Mouse (Mus musculus) brain, embryonic 14.5 days (tissue): Measurements from ENCODE around the gene Telo2. TPM values are rescaled to one million over a fixed set of nuclear protein-coding genes. Genes with fewer than 3 reads are reported as not detected.
A peak's percentile ranks its signal among the peaks of the same experiment; 100 is the strongest.

Source experiments
- DNase-seq: peaks from one replicate; pipeline ENCODE4 v3.0.0-alpha.2; 2011; ENCODE audit warnings: low read depth
- CTCF ChIP-seq: fragments of 200-500 bp; IDR thresholded peaks from 2 replicates; pipeline ENCODE4 v1.5.1; 2012; ENCODE audit warnings: inconsistent platforms, mild to moderate bottlenecking, moderate library complexity, borderline replicate concordance; ENCODE audit not compliant: insufficient read depth, insufficient read length; ENCODE audit errors: extremely low read depth
- POLR2A ChIP-seq: fragments of 200-500 bp; IDR thresholded peaks from 2 replicates; pipeline ENCODE4 v1.6.1; 2012; ENCODE audit warnings: mild to moderate bottlenecking, inconsistent platforms, borderline replicate concordance; ENCODE audit not compliant: poor library complexity, insufficient read depth, insufficient read length, severe bottlenecking; ENCODE audit errors: extremely low read depth
- polyA plus RNA-seq: library from polyadenylated mRNA; depleted of rRNA; stranded (reverse); fragments of >200 nt; gene quantifications from 2 replicates; pipeline ENCODE4 v1.2.3, GENCODE M21; 2012

Gene Telo2
- polyA plus RNA-seq, 1 experiment = 40.9 TPM

DNA sequence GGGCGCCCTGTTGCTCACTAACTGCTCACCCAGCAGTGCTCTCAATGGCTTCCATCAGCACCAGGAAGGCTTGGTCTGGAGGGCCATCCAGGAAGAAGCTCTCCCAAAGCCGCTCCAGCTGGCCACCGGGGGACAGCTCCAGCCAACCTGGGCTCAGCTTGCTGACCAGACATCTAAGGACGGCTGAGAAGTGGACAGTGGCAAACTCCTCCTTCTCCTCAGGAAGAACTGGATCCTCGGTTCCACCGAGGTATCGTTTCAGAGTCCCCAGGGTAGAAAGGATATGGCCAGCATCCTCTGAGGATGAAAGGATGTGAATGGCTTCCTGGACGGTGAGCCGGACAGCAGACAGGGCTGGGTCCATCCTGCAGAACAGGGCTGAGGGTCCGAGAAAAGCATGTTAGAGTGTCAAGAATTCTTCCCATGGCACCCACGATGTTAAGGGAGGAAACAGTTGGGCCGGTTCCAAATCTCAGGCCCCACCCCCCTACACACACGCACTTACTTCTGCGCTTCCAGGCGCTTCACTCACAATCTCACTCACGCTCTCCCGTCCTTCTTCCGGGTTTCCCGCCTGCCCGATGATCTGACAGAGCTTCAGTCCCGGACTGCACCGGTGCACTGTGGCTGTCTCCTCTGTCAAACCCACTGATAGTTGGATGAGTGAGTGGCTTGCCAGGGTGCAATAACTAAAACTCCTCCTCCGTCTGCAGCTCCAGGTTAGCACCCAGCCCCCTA lies 690 bp downstream of the Telo2 start:
- TF ChIP-seq CTCF (no peak), POLR2A (no peak)
- no peak for DNase-seq

DNA sequence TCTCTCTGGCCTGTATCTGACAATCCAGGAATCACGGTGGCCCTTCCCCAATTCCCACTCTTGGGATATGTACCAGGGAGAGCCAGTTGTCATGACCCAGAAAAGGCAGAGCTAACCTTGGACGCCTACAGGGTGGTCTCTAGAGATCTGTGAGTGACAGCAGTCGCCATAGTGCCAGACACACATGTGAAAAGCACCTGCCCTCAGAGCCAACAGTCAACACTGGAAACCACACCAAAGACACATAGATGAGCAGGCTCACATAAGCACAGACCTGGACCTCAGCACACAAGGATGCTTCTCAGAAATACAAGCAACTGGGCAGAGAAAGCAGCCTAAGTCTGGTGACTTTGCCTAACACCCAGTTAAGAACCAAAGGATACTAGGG lies 3.4 kb downstream of the Telo2 start:
- DNase-seq = no peak
- TF ChIP-seq CTCF = no peak
- no peak for TF ChIP-seq POLR2A

DNA sequence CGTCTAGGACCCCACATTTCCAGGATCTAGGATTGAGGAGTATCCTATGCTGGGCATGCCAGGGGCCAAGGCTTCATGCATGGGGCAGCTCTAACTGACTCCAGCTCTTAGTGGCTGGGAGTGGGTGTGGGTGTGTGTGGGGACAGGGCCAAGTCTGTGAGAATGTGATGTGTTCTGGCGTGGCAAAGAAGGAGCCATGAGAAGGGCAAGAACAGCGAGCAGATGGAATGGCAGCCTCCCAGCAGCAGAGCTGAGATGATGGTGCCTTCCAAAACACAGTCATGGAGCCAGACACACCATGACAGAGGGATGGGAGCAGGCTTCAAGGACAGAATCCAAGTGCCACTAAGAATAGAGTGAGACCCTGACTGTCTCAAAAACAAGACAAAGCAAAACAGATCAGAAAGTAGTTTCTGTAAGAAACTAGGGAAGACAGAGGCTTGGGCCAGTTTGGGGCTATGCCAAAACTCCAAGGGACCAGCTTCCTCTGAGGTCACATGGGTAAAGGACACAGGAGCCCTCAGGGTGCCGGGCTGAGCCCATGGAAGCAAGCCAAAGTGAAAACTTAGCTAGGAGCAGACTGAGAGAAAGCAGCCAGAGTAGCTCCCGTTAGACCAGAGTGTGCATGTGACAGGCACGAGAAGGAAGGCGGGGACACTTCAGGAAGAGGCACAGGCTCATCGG lies 3.9 kb downstream of the Telo2 start:
- no peak for TF ChIP-seq CTCF
- no peak for TF ChIP-seq POLR2A
- peak; percentile 44 for DNase-seq

DNA sequence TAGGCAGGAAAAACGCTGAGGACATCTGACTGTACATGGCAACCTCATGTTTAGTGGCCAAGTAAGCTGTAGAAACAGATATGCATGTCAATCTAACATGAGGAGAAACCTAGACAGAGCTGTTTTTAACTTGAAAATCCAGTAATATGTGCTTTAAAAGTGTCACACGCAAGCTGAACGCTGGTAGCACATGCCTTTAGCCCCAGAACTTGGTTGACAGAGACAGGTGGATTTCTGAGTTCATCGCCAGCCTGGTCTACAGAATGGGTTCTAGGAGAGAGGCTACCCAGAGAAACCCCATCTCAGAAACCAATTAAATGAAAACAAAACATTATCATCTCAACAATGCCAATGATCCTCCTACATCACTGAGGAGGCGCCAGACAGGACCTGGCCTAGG lies 4.5 kb downstream of the Telo2 start:
- TF ChIP-seq CTCF = no peak
- TF ChIP-seq POLR2A = no peak
- no peak for DNase-seq

DNA sequence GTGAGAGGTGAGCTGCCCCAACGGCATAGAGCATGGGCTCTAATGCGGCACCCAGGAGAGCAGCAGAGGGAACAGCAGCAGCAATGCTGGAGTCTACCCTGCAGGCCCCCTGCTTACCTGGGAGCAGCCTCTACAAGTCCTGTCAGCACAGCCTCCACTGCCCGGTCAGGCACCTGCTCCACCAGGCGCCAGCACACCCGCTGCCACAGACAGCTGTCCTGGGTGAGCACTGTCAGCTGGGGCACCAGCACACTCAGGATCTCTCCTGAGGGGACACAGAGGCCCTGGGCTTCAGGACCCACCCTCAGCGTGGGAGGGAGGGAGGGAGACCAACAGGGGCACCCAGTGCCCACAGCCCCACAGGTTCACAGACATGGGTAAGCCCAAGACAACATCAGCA lies 5.2 kb downstream of the Telo2 start:
- no peak for TF ChIP-seq POLR2A
- TF ChIP-seq CTCF = no peak
- no peak for DNase-seq

DNA sequence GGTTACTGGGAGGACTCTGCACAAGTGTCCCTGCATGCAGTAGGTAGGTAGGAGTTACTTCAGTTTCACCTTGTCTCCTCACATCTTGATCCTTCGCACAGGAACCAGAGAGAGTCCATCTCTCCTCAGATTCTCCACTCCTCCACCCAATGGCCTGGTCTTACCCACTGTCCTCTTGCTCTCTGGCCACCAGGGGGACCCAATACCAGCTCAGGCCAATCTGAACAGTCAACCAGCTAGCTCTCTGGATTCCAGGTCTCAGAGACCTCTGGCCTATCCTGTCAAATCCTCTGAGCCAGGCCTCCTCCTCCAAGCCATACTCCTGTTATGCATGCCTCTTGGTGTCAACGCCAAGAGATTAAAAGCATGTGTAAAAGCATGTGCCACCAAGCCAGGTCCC lies 6.2 kb downstream of the Telo2 start:
- peak; percentile 22 for DNase-seq
- TF ChIP-seq CTCF = peak; percentile 60; the same call in 1 of the 2 replicates
- no peak for TF ChIP-seq POLR2A

DNA sequence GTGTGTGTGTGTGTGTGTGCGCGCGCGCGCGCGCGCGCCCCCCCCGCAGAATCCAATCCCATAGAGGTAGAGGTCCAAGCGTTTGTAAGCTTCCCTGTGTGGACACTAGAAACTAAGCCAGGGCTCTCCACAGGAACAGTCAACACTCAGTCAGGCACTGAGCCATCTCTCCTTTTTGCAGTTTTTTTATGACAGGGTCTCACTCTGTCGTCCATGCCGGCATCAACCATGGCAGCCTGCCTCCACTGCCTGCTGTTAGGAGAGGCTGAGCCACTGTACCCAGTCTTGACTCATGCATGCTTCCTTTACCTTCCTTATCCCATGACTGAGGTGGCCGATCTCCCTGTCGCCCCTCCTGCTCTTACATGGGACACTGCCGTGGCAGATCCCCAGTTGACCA lies 8.0 kb downstream of the Telo2 start:
- DNase-seq = no peak

DNA sequence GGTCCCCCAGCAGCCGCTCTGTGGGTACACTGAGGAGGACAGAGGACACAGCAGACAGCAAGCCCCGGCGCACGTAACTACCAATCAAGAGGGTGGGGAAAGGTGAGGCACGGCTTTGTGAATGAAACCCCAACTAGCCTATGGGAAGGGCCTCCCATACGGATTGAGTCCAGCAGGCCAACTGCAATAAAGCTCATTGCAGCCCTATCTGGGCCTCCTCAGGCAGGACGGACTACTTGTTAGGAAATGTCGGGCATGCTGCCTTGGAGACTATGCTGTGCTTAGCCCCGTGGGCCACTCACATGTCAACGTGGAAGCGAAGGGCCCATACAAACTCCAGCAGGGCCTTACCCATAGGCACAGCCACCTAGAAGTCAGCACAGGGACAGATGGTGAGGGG lies 14.4 kb downstream of the Telo2 start:
- TF ChIP-seq POLR2A (no peak), CTCF (no peak)

More for the DNA sequence above, 8.0 kb downstream of the Telo2 start:
- TF ChIP-seq CTCF (no peak), POLR2A (no peak)

DNA sequence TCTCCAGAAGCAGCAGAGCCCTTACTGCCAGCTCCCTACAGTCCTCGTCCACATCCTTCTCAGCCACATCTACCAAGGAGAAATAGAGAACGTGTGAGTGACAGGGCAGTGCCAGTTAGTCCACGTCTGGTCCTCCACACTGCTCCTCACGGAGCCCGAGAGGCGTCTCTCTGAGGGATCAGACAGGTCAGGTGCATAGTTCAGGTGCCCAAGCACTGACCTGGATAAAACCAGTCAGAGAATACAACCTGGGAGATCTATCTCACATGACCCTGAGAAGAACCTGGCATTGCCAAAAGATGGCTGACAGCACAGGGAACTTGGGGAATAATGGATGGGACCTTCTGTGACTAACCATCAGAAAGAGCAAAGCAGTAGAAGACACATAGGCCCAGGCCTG lies 15.7 kb downstream of the Telo2 start:
- no peak for DNase-seq
- no peak for TF ChIP-seq POLR2A
- no peak for TF ChIP-seq CTCF

More for the DNA sequence above, 14.4 kb downstream of the Telo2 start:
- no peak for DNase-seq

DNA sequence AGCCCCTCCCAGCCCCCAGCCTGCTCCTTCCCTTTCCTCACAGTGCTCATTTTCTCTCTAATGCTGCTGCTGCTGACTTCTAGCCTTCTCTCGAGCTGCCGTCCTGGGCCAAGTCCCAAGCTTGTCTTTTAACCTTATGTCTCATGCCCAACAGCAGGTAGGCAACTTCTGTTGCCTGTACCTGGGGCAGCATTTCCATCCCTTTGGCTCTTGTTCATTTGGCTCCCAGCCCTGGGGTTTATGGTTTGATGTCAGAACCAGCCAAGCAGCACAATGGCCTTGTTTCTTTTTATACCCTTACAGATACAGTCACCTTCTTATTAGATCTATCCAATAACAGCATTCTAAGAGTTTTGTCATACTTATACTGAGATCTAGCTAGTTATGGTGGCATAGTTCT lies 19.5 kb downstream of the Telo2 start:
- TF ChIP-seq CTCF = no peak
- TF ChIP-seq POLR2A = no peak
- no peak for DNase-seq

DNA sequence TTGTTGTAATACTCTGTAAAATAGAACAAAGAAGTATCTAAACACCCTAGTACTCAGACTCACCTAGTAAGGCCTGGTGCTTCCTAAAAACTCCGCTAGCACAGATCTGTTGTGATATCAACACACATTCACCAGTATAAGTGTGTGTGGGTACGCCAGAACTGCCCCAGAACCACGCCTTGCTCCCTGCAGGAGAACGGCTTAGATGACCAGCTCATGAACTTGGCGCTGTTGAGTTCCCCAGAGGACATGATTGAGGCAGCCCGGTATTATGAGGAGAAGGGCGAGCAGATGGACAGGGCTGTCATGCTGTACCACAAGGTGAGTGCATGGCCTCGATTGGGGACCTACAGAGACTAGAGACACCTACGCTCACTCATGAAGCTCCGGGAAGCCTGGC lies 25.3 kb downstream of the Telo2 start:
- no peak for DNase-seq
- TF ChIP-seq POLR2A (no peak), CTCF (no peak)

DNA sequence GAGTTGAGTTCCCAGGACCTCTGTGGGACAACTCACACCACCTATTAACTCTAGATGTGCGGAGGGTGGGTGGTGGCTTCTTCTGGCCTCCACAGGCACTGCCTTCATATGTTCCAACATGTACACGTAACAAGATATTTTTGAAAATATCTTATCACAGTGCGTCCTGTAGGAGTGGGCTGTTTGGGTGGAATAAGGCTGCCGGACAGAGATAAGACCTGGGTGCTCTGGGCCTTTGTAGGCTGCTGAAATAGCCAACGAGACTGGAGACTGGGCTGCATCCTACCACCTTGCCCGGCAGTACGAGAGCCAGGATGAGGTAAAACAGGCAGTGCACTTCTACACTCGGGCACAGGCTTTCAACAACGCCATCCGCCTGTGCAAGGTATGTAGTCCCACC lies 26.6 kb downstream of the Telo2 start:
- TF ChIP-seq CTCF (no peak), POLR2A (no peak)
- no peak for DNase-seq

DNA sequence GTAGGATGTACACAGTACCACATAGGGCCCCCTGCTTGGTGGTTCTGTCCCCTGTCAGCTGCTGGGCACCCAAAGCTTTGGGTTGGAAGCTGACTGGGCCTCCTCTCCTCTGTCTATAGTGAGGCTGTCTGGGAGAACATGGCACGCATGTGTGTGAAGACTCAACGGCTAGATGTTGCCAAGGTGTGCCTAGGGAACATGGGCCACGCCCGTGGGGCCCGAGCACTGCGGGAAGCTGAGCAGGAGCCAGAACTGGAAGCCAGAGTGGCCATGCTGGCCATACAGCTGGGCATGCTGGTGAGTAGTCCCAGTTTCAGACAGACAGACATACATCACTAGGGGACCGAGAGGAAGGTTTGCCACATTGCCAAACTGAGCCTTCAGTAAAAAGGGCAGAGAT lies 29.0 kb downstream of the Telo2 start:
- DNase-seq = no peak
- no peak for TF ChIP-seq POLR2A
- TF ChIP-seq CTCF = no peak
